Mouse (Mus musculus) kidney, postnatal 10 days (tissue): ENCODE measurements around the gene Glmp.
"Not testable (repeated sequence)": the region's sequence is repeated elsewhere in the genome, so short reads cannot be mapped to it uniquely, and the experiment has no call there.

ENCODE experiments used
- DNase-seq: peaks from one replicate; pipeline ENCODE4 v3.0.0; 2021; ENCODE audit warnings: mixed read lengths

Glmp gene

GRCm38 (mm10) chr3:88336058-88337013 is 11.5 kb downstream of the Glmp start, which contains the start of the genes Tmem79 and Smg5:
Gene Tmem79 (minus strand): TSS chr3:88336148.
Gene Smg5 (plus strand): TSS chr3:88336260.
- DNase-seq, result peak; percentile 98

GRCm38 (mm10) chr3:88337367-88338020 is 12.7 kb downstream of the Glmp start:
- DNase-seq, result no peak

GRCm38 (mm10) chr3:88338316-88338715 is 13.5 kb downstream of the Glmp start:
- no peak for DNase-seq

GRCm38 (mm10) chr3:88339006-88339405 is 14.2 kb downstream of the Glmp start:
- no peak for DNase-seq

GRCm38 (mm10) chr3:88350732-88351131 is 25.9 kb downstream of the Glmp start:
- DNase-seq, result no peak

- no peak for DNase-seq
These were observed 28.1 kb downstream of the Glmp start for GRCm38 (mm10) chr3:88352907-88353306.

GRCm38 (mm10) chr3:88354396-88355165 is 29.8 kb downstream of the Glmp start:
- DNase-seq, result no peak

- DNase-seq, result no peak
These were observed 34.8 kb downstream of the Glmp start for GRCm38 (mm10) chr3:88359584-88359983.

- DNase-seq, result no peak
These were observed 35.2 kb downstream of the Glmp start for GRCm38 (mm10) chr3:88359989-88360388.

- no peak for DNase-seq
These were observed 36.3 kb downstream of the Glmp start for GRCm38 (mm10) chr3:88361096-88361495.

- DNase-seq, result no peak
These were observed 36.9 kb downstream of the Glmp start for GRCm38 (mm10) chr3:88361612-88362313.

- no peak for DNase-seq
These were observed 38.9 kb downstream of the Glmp start for GRCm38 (mm10) chr3:88363700-88364099.

GRCm38 (mm10) chr3:88364337-88364736 is 39.5 kb downstream of the Glmp start, which contains the start of gene Paqr6:
Gene Paqr6 (plus strand): TSS chr3:88364584.
- peak; percentile 90 for DNase-seq

GRCm38 (mm10) chr3:88365705-88366361 is 41.0 kb downstream of the Glmp start:
- no peak for DNase-seq

GRCm38 (mm10) chr3:88366830-88367428 is 42.1 kb downstream of the Glmp start:
- peak; percentile 69 for DNase-seq

- DNase-seq, result not testable (repeated sequence)
These were observed 42.7 kb downstream of the Glmp start for GRCm38 (mm10) chr3:88367517-88367916.

GRCm38 (mm10) chr3:88368511-88368910 is 43.7 kb downstream of the Glmp start:
- not testable (repeated sequence) for DNase-seq

- not testable (repeated sequence) for DNase-seq
These were observed 47.8 kb downstream of the Glmp start, which contains the start of gene Bglap3 for GRCm38 (mm10) chr3:88372643-88373042. Gene Bglap3 (minus strand): TSS chr3:88372743.

- peak; percentile 46 for DNase-seq
These were observed 51.2 kb downstream of the Glmp start for GRCm38 (mm10) chr3:88375750-88376626.

- not testable (repeated sequence) for DNase-seq
These were observed 51.8 kb downstream of the Glmp start for GRCm38 (mm10) chr3:88376644-88377043.
